Mouse (Mus musculus) hindbrain, embryonic 12.5 days (tissue): Measurements from ENCODE around the gene Slc36a4. TPM values are rescaled to one million over a fixed set of nuclear protein-coding genes. Genes with fewer than 3 reads are reported as not detected.

Source experiments
- ATAC-seq: fragments of 200-750 bp; cut with Nextera tagmentation; 2 replicates; pipeline ENCODE4 v1.8.0; 2017; ENCODE audit warnings: moderate TSS enrichment; ENCODE audit not compliant: low FRiP score
- H3K27ac ChIP-seq: fragments of 300-500 bp; sonication (generic); 2 replicates; pipeline ENCODE4 v1.5.1; 2016; ENCODE audit warnings: mild to moderate bottlenecking
- H3K27me3 ChIP-seq: fragments of 300-500 bp; sonication (generic); 2 replicates; pipeline ENCODE4 v1.6.1; 2016; ENCODE audit warnings: mild to moderate bottlenecking
- H3K36me3 ChIP-seq: fragments of 300-500 bp; sonication (generic); 2 replicates; pipeline ENCODE4 v1.6.1; 2016; ENCODE audit warnings: mild to moderate bottlenecking
- H3K4me1 ChIP-seq: fragments of 300-500 bp; sonication (generic); 2 replicates; pipeline ENCODE4 v1.6.1; 2016
- H3K4me2 ChIP-seq: fragments of 300-500 bp; sonication (generic); replicated peaks from 2 replicates; pipeline ENCODE4 v1.6.1; 2016; ENCODE audit warnings: mild to moderate bottlenecking
- H3K4me3 ChIP-seq: fragments of 300-500 bp; sonication (generic); 2 replicates; pipeline ENCODE4 v1.5.1; 2016; ENCODE audit warnings: mild to moderate bottlenecking
- H3K9ac ChIP-seq: fragments of 300-500 bp; sonication (generic); 2 replicates; pipeline ENCODE4 v1.6.1; 2016; ENCODE audit warnings: mild to moderate bottlenecking, moderate library complexity
- H3K9me3 ChIP-seq: fragments of 300-500 bp; sonication (generic); replicated peaks from 2 replicates; pipeline ENCODE4 v1.6.1; 2016; ENCODE audit warnings: mild to moderate bottlenecking
- WGBS: fragments of 180-500 bp; shearing (Covaris S2); methylation state at CpG from one replicate; pipeline ENCODE4 v1.1.7; 2016; 5-methylcytosine and 5-hydroxymethylcytosine counted together
- polyA plus RNA-seq: library from polyadenylated mRNA; unstranded; fragments of >200 nt; fragmentation: Nextera tagmentation; extraction: Ambion mirVana; gene quantifications from 2 replicates; pipeline ENCODE4 v1.2.1, GENCODE M21; 2016

Slc36a4 gene
- polyA plus RNA-seq, 1 experiment from 2014 or later: 23.6 TPM

DNA sequence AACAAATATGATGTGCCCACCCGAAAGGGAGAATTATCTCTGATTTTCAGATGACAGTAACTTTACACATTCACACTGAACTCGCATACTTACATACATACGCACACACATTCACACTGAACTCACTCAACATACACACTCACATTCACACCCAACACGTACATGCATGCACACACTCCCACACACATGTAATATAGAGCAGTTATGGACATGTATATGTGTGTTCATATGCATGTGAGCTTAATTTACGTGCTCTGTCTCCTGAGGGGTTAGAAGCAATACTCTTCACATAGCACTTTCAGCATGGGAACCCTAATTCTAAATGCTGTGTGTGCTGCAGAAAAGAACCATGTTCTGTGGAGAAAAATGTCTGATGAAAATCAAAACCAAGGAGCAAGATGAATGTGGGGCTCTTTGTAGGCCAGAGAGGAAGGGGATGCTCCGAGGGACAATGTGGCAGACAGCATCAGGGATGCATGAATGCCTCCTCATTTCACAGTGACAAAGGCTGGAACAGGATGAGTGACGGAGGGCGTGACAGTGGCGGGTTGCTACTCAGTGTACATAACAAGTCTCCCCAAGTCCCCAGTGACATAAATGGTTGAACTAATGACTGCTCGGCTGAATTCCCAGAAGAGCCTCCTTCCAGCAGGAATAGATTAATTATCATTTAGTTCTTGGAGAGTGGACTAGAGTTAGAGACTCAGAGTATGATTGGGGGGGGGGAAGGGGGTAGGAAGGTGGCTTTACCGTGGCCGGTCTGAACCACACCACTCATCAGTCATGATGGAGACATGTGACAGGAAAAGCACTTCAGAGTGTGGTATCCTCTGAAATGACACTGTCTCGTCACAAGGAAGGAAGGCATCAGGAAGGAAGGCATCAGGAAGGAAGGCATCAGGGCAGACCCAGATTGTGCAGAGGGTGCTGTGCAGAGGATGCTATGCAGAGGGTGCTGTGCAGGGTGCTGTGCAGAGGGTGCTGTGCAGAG is 22.5 kb downstream of the Slc36a4 start:
- peak overlapping the region; percentile 84 for H3K27ac ChIP-seq
- 43% methylated on average over 13 of the region's 13 CpGs for WGBS

DNA sequence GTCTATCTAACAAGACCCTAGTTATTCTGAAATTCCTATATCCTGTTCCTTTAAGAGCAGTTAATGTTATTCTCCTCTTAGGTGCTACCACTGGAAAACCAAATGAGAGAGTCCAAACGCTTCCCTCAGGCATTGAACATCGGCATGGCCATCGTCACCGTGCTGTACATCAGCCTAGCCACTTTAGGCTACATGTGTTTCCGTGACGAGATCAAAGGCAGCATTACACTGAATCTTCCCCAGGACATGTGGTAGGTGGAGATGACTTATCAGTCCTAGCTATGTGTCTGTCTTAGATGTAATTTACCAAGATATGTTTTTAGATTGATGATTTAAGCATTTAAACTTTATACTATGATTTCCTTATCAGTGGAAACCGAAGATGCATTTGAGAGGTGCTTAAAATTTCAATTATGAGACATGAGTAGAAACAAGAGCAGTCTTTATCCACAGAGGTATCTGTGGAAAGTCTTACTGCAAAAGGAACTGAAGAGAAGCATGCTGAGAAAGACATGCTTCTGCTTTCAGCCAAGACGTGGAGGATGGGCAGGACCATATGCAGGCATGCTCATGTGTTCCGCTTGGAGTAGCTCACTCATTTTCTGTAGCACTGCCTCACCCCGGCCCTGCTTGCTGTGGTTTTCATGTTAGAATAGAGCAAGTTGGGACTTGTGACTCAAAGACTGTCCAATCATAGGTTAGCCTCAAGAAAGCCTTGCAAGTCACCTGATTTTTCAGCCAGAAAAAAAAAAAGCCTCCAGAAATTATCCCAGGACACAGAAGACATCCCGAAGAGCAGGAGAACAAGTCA is 24.7 kb downstream of the Slc36a4 start:
- no peak for ATAC-seq
- Histone ChIP-seq H3K4me1 (peaks cover 13% of the 10 kb centered on the region), H3K27ac (no peak overlapping the region), H3K36me3 (peaks cover 57% of the 10 kb centered on the region), H3K4me2 (no peak overlapping the region), H3K4me3 (no peak overlapping the region), H3K27me3 (no peaks in the 10 kb centered on the region), H3K9me3 (no peaks in the 10 kb centered on the region), H3K9ac (no peak overlapping the region)
- WGBS: 87% methylated on average over 11 of the region's 11 CpGs

More for the DNA sequence above, 22.5 kb downstream of the Slc36a4 start:
- no peaks in the 10 kb centered on the region for H3K9me3 ChIP-seq
- H3K27me3 ChIP-seq: no peaks in the 10 kb centered on the region
- peaks cover 54% of the 10 kb centered on the region for H3K36me3 ChIP-seq
- no peak overlapping the region for H3K4me3 ChIP-seq
- H3K4me1 ChIP-seq: peaks cover 13% of the 10 kb centered on the region
- peak; percentile 95 for ATAC-seq
- no peak overlapping the region; the same call in 1 of the 2 replicates for H3K4me2 ChIP-seq
- no peak overlapping the region; the same call in none of the 2 replicates for H3K9ac ChIP-seq

DNA sequence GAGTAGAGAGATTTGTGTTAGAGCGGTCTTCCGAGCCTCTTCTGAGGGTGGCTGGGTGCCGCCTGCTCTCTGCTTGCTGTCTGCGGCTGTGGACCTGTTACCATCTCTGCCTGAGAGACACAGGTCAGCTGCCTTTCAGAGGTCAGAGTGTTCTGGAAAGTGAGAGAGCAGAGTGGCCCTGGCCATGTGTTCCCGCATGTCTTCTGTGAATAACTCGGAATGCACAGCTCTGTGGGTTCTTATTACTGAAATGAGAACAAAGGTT is 25.3 kb downstream of the Slc36a4 start:
- H3K9ac ChIP-seq: no peak overlapping the region
- H3K27ac ChIP-seq: no peak overlapping the region
- no peak overlapping the region for H3K4me2 ChIP-seq
- no peaks in the 10 kb centered on the region for H3K9me3 ChIP-seq
- peaks cover 57% of the 10 kb centered on the region for H3K36me3 ChIP-seq
- no peaks in the 10 kb centered on the region for H3K27me3 ChIP-seq
- WGBS: 92% methylated on average over 6 of the region's 6 CpGs
- ATAC-seq: no peak
- peaks cover 13% of the 10 kb centered on the region for H3K4me1 ChIP-seq
- no peak overlapping the region for H3K4me3 ChIP-seq

DNA sequence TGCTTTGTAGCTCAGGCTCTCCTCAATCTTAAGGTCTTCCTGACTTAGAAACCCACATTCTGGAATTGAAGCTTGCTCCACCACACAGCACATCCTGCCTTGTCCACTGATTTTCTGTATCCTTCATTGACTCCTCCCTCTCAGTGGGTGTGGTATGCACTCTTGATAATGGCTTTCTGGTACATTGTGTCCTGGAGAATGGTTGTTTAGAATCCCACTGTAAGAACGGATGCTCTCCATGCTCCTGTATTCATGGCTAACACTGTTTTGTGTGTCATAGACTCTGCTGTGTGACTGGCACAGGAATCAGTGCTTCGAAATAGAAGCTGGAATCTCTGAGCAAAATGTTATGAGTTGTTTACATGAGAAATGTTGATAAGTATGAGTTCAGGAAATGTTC is 28.0 kb downstream of the Slc36a4 start:
- no peak overlapping the region for H3K27ac ChIP-seq
- no peak overlapping the region for H3K4me3 ChIP-seq
- H3K4me2 ChIP-seq: no peak overlapping the region
- H3K9me3 ChIP-seq: no peaks in the 10 kb centered on the region
- no peak for ATAC-seq
- no peaks in the 10 kb centered on the region for H3K27me3 ChIP-seq
- peaks cover 50% of the 10 kb centered on the region for H3K36me3 ChIP-seq
- H3K4me1 ChIP-seq: peaks cover 4% of the 10 kb centered on the region
- 82% methylated on average over 2 of the region's 2 CpGs for WGBS
- H3K9ac ChIP-seq: no peak overlapping the region

DNA sequence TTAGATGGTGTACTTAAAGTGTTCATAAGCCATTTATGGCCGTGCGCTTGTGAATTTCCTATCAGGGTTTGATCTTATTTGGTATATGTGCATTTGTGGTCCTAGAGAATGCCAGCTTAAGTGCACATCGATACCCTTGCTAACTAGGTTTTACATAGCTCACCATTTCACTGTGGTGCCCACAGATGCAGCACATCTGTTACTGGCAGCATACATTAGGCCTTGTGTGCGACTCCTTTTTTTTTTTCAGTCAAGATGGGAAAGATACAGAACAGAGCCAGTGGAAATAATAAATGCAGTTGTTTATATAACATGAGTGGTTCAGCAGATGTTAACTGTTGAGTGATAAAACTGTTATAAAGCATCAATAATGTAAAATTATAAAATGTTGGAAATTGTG is 31.9 kb downstream of the Slc36a4 start:
- no peaks in the 10 kb centered on the region for H3K27me3 ChIP-seq
- ATAC-seq: no peak
- 0 out of 2 replicates have a peak, but pooled peaks cover 5% of the 10 kb centered on the region for H3K4me1 ChIP-seq
- H3K4me3 ChIP-seq: no peak overlapping the region
- no peak overlapping the region for H3K9ac ChIP-seq
- whole genome bisulfite sequencing: 79% methylated on average over 4 of the region's 4 CpGs
- H3K4me2 ChIP-seq: no peak overlapping the region
- peaks cover 31% of the 10 kb centered on the region for H3K36me3 ChIP-seq
- no peaks in the 10 kb centered on the region for H3K9me3 ChIP-seq
- H3K27ac ChIP-seq: 0 out of 2 replicates have a peak overlapping the region, but pooled peaks have one; percentile 18

DNA sequence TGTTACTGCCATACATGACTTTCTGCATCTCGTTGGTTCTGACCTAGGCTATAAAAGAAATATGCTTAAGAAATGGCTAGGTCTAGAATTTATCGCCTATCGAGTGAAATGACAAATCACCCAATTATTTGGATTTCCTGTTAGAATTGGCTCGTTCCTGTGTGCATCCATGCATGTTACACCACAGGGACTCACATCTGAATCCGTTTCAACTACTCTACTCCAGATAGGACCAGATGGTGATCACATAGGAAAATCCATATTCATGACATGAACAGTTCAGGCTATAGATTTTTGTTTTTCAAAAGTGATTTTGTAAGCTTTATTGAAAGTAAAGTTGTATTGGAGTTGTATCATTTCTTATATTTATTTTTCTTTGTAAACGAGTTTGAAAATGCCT is 32.4 kb downstream of the Slc36a4 start:
- Histone ChIP-seq H3K4me1 (peaks cover 9% of the 10 kb centered on the region; the same call in 1 of the 2 replicates), H3K27me3 (no peaks in the 10 kb centered on the region), H3K4me3 (no peak overlapping the region), H3K27ac (no peak overlapping the region), H3K9me3 (no peaks in the 10 kb centered on the region), H3K36me3 (peaks cover 27% of the 10 kb centered on the region), H3K9ac (no peak overlapping the region), H3K4me2 (no peak overlapping the region)
- WGBS: 59% methylated on average over 6 of the region's 6 CpGs
- ATAC-seq: peak; percentile 55

DNA sequence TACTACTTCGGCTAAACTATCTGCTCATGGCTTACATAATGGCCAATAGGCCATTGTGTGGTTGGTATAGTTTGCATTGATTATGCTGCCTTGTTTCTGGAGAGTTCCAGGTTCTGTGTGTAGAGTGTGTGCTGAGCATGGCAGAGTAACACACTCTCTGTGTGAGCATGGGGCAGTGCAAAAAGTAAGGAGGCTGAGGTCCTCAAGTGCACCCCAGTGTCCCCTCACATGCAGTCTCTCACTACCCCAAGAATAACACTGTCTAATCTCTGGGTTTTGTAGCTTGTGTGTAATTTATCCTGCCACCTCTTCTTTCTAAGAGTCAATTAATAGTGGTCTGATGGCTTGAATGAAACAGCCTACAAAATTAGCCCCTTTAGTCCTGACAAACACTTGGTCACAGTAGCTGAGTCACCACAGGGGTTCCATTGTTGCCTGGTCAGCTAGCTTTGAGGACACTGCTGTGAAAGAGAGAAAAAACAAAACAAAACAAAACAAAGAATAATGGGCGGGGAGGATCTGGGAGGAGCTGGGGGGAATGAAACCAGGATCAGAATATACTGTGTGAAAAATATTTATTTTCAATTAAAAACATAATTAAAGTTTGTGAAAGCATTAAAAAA is 36.6 kb downstream of the Slc36a4 start:
- H3K9me3 ChIP-seq: no peaks in the 10 kb centered on the region
- peak; percentile 66 for ATAC-seq
- H3K4me1 ChIP-seq: peaks cover 9% of the 10 kb centered on the region; the same call in 1 of the 2 replicates
- no peak overlapping the region for H3K4me3 ChIP-seq
- H3K9ac ChIP-seq: no peak overlapping the region
- H3K27ac ChIP-seq: no peak overlapping the region
- no peaks in the 10 kb centered on the region for H3K36me3 ChIP-seq
- H3K4me2 ChIP-seq: no peak overlapping the region
- WGBS: 34% methylated on average over 2 of the region's 2 CpGs
- H3K27me3 ChIP-seq: no peaks in the 10 kb centered on the region

DNA sequence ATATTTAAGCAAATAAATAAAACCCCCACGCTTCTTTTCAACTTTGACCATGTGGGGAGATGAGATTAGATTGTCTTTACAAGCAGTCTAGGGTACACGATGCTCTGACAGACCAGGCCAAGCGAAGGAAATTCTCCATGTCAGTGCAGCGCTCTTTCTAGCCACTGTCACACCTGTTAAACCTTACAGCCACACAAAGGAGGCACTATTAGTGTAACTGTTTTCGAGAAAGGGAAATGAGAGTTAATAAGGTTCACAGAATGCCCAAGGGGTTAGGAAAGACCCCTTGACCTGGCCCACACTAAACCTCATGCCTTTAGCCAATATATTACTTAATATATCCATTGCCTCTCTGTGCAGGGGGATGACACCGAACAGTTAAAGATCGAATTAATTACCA is 37.1 kb downstream of the Slc36a4 start:
- 38% methylated on average over 7 of the region's 7 CpGs for WGBS
- peaks cover 9% of the 10 kb centered on the region; the same call in 1 of the 2 replicates for H3K4me1 ChIP-seq
- no peaks in the 10 kb centered on the region for H3K36me3 ChIP-seq
- ATAC-seq: peak; percentile 29
- H3K4me3 ChIP-seq: no peak overlapping the region
- H3K27ac ChIP-seq: no peak overlapping the region
- H3K4me2 ChIP-seq: no peak overlapping the region
- H3K9ac ChIP-seq: no peak overlapping the region
- no peaks in the 10 kb centered on the region for H3K27me3 ChIP-seq
- H3K9me3 ChIP-seq: no peaks in the 10 kb centered on the region

DNA sequence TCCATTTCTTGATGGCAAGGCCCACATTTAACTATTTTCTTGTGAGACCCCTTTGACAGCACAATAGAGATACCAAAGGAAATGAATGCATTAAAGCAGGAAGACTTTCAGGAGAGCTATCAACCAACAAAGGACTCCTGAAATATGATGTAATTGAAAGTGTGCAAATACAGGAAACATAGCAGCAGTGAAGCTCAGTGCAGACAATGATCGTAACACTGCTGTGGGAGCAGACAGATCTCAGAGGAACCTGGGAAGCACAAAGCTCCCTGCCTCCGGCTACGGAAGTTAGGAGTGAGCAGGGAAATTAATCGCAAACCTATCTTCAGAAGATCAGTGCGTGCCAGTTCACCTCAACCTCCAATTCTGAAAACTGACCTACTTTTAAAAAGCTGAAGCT is 38.8 kb downstream of the Slc36a4 start:
- Histone ChIP-seq H3K36me3 (no peaks in the 10 kb centered on the region), H3K4me3 (no peak overlapping the region), H3K4me1 (peaks cover 9% of the 10 kb centered on the region; the same call in 1 of the 2 replicates), H3K9ac (no peak overlapping the region), H3K27ac (no peak overlapping the region), H3K27me3 (no peaks in the 10 kb centered on the region), H3K4me2 (no peak overlapping the region), H3K9me3 (no peaks in the 10 kb centered on the region)
- no peak for ATAC-seq
- WGBS: 72% methylated on average over 5 of the region's 5 CpGs

DNA sequence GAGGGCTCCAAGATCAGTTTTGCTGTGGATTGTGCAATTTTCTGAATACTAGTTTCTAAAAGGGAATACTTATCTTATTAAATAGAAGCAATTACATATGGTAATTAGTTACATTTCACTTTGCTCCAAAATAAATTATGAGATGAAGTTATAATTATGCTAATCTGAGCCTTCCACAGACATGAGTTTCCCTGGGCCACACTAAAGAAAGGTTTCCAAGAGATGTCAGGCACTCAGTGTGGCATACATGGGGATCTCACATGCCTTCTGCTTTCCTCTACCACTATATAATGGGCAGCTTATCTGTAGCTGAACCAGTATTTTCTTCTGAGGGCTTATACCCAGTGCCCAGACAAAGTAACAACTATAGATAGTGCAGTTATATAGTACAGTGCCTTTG is 49.8 kb downstream of the Slc36a4 start:
- Histone ChIP-seq H3K27me3 (no peaks in the 10 kb centered on the region), H3K9me3 (no peaks in the 10 kb centered on the region), H3K4me1 (no peaks in the 10 kb centered on the region), H3K4me3 (no peak overlapping the region), H3K4me2 (no peak overlapping the region), H3K27ac (no peak overlapping the region), H3K36me3 (no peaks in the 10 kb centered on the region), H3K9ac (no peak overlapping the region)
- ATAC-seq: no peak

DNA sequence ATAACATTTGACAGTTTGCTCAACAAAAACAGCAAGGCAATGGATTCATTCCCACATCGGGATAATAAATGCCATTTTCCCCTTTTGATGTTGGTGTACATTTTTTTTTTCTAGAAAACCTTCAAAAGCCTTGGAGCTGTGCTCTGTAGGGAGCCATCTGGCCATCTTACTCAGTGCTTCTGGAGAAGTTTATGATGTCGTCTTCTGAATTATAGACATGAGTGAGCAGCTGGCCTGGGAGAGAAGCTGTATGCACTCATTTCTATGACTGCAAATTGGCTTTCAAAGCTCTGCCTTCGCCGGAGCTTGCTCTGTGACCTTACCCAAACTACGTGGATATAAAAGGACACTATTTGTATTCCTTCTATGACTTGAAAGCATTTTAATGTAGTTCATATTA is 56.8 kb downstream of the Slc36a4 start:
- H3K4me3 ChIP-seq: no peak overlapping the region
- H3K27me3 ChIP-seq: no peaks in the 10 kb centered on the region
- H3K9ac ChIP-seq: no peak overlapping the region
- ATAC-seq: peak; percentile 38; the same call in 1 of the 2 replicates
- no peaks in the 10 kb centered on the region for H3K9me3 ChIP-seq
- H3K4me1 ChIP-seq: no peaks in the 10 kb centered on the region
- no peaks in the 10 kb centered on the region for H3K36me3 ChIP-seq
- WGBS: 55% methylated on average over 5 of the region's 5 CpGs
- H3K4me2 ChIP-seq: no peak overlapping the region
- no peak overlapping the region for H3K27ac ChIP-seq

DNA sequence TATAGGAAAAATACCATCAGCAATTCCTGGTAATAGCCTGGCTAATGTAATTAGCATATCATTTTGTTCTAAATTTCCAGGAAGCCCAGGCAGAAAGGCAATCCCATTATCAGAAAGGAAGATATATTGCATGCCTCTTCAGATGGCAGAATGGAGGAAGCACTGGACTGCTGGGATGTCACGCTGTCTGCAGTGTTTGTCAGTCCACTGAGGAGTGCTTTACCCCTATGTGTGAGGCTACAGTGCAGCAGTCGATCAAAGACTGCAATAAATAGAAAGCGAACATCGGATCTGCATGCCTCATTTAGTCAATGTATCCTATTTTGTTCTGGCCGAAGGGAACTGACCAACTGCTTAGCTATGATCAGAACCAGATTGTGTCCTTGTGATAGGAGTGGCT is 57.3 kb downstream of the Slc36a4 start:
- Histone ChIP-seq H3K27ac (peak overlapping the region; percentile 60), H3K27me3 (no peaks in the 10 kb centered on the region), H3K4me3 (no peak overlapping the region), H3K4me2 (no peak overlapping the region), H3K36me3 (no peaks in the 10 kb centered on the region), H3K9ac (no peak overlapping the region), H3K9me3 (no peaks in the 10 kb centered on the region), H3K4me1 (no peaks in the 10 kb centered on the region)
- ATAC-seq: peak; percentile 72; the same call in 1 of the 2 replicates
- WGBS: 41% methylated on average over 5 of the region's 5 CpGs
